Mouse (Mus musculus) granulocyte monocyte progenitor cell, adult 5-6 weeks (primary cell): ENCODE data around the gene Epha10. TPM values are rescaled to one million over a fixed set of nuclear protein-coding genes. Genes with fewer than 3 reads are reported as not detected.
"Not testable (repeated sequence)": the region's sequence is repeated elsewhere in the genome, so short reads cannot be mapped to it uniquely, and the experiment has no call there.

Source experiments
- ATAC-seq: replicated peaks from 2 replicates; pipeline ENCODE4 v1.8.0; 2016; ENCODE audit warnings: mild to moderate bottlenecking, moderate TSS enrichment, inconsistent platforms; ENCODE audit not compliant: poor library complexity, severe bottlenecking
- total RNA-seq, 2 experiments: library from RNA; stranded (forward) in 1 of 2; stranded (reverse) in 1 of 2; fragments of 200-712, 200-1000 nt in 1 of 2; fragments of >200 nt in 1 of 2; fragmentation: Nextera tagmentation in 1 of 2; gene quantifications; 2 replicates each; pipeline ENCODE4 v1.2.3; 2014 to 2017

The Epha10 gene
- total RNA-seq, 2 experiments from 2014 or later = not detected

GRCm38 (mm10) chr4:124893769-124894168 lies 13.1 kb downstream of the Epha10 start:
- ATAC-seq = no peak

- ATAC-seq = 0 out of 2 replicates have a peak, but pooled peaks have one; percentile 14
These were observed 14.1 kb downstream of the Epha10 start for GRCm38 (mm10) chr4:124894508-124895428.

- no peak for ATAC-seq
These were observed 17.7 kb downstream of the Epha10 start for GRCm38 (mm10) chr4:124898428-124898827.

- no peak for ATAC-seq
These were observed 19.2 kb downstream of the Epha10 start for GRCm38 (mm10) chr4:124899906-124900305.

GRCm38 (mm10) chr4:124905417-124905816 lies 24.7 kb downstream of the Epha10 start:
- ATAC-seq = no peak

- ATAC-seq = no peak
These were observed 25.5 kb downstream of the Epha10 start for GRCm38 (mm10) chr4:124905971-124906822.

GRCm38 (mm10) chr4:124928102-124928501 lies 47.4 kb downstream of the Epha10 start:
- ATAC-seq = no peak

- peak; percentile 97 for ATAC-seq
These were observed 56.1 kb downstream of the Epha10 start, which contains the start of gene 9930104L06Rik for GRCm38 (mm10) chr4:124936613-124937471. TSS of gene 9930104L06Rik (plus strand) at chr4:124937048.

GRCm38 (mm10) chr4:124939211-124939610 lies 58.5 kb downstream of the Epha10 start, which contains the start of gene Cdca8:
TSS of gene Cdca8 (minus strand) at chr4:124939311.
- not testable (repeated sequence) for ATAC-seq

GRCm38 (mm10) chr4:124943022-124943421 lies 62.3 kb downstream of the Epha10 start:
- ATAC-seq = peak; percentile 70

- ATAC-seq = no peak
These were observed 63.1 kb downstream of the Epha10 start for GRCm38 (mm10) chr4:124943781-124944180.

GRCm38 (mm10) chr4:124944961-124945360 lies 64.3 kb downstream of the Epha10 start:
- ATAC-seq = no peak

GRCm38 (mm10) chr4:124949488-124949887 lies 68.8 kb downstream of the Epha10 start:
- ATAC-seq = no peak

- no peak for ATAC-seq
These were observed 69.7 kb downstream of the Epha10 start for GRCm38 (mm10) chr4:124950181-124951035.

- no peak for ATAC-seq
These were observed 70.3 kb downstream of the Epha10 start for GRCm38 (mm10) chr4:124951036-124951433.

- ATAC-seq = no peak
These were observed 72.8 kb downstream of the Epha10 start for GRCm38 (mm10) chr4:124953546-124953945.

GRCm38 (mm10) chr4:124957284-124957683 lies 76.6 kb downstream of the Epha10 start:
- ATAC-seq = no peak

GRCm38 (mm10) chr4:124959062-124959461 lies 78.4 kb downstream of the Epha10 start:
- ATAC-seq = no peak

GRCm38 (mm10) chr4:124960940-124961339 lies 80.2 kb downstream of the Epha10 start:
- peak; percentile 83 for ATAC-seq
